15 mouse cellular contexts compared by ENCODE assay signal in the genomic region with DNA sequence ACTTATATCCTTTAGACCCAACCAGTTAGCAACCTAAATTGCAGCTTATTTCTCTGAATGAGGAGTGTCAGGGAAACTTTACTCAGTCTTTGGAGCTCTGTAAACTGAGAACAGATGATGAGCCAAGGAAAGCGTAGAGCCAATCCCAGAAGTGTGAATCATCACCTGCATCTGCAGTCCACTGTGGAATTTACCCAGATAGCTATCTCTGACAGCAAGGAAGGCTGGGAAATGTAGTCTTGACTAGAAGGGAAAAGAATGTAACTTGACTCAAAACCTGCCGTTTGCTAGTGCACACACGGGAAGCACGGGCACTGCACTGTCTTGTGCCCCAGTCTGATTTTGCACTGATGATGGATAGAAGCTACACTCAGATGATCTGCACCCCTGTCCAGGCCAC.
DNase-seq lines count a peak whose midpoint lies in the region; ATAC-seq lines count a peak whose summit lies in the region.
"Had no signal": no experiment of that assay in that cellular context is flagged by ENCODE, and none has a peak within 500 bp of the region (broad histone marks: within the 10 kb centered on the region; RNA-seq: fewer than 3 reads in every experiment).

No protein-coding gene starts in this region.

- no peak overlapping the region for H3K9ac ChIP-seq in kidney, embryonic 16.5 days (replicated peaks; ENCODE audit: low read length)
- H3K9ac ChIP-seq: neural tube, embryonic 12.5 days had no signal

- DNase-seq in embryo, embryonic 10.5 days (ENCODE audit: low spot score): peak; percentile 23
- no peak for DNase-seq in embryo, embryonic 9.5 days (ENCODE audit: extremely low spot score)
- DNase-seq in urinary bladder, postnatal 14 days (ENCODE audit: low spot score): peak; percentile 3
- no peak for DNase-seq in urinary bladder, postnatal 36 days (ENCODE audit: low spot score in 2 of 2)
- peak; percentile 3 for DNase-seq in layer of hippocampus, adult 9-10 months (ENCODE audit: low spot score)
- peak; percentile 62 for DNase-seq in telencephalon, adult 2 months (ENCODE audit: low read depth, low spot score)
- DNase-seq: heart, postnatal 4 days; kidney, adult 11 months; lung, postnatal 14 days; midbrain, embryonic 14.5 days had no signal

- no peaks in the 10 kb centered on the region for H3K9me3 ChIP-seq in kidney, embryonic 16.5 days (ENCODE audit: low read length)
- H3K9me3 ChIP-seq: neural tube, embryonic 12.5 days had no signal

- no peaks in the 10 kb centered on the region for H3K36me3 ChIP-seq in kidney, embryonic 16.5 days (ENCODE audit: insufficient read depth, low read length)
- H3K36me3 ChIP-seq: neural tube, embryonic 12.5 days had no signal

- H3K4me3 ChIP-seq in kidney, embryonic 16.5 days (ENCODE audit: low read length): no peak overlapping the region
- H3K4me3 ChIP-seq: neural tube, embryonic 12.5 days had no signal

- H3K4me1 ChIP-seq in kidney, embryonic 16.5 days (ENCODE audit: insufficient read depth, low read length): no peaks in the 10 kb centered on the region
- H3K4me1 ChIP-seq: neural tube, embryonic 12.5 days had no signal

- no peaks in the 10 kb centered on the region for H3K27me3 ChIP-seq in kidney, embryonic 16.5 days (ENCODE audit: insufficient read depth, low read length)
- H3K27me3 ChIP-seq: neural tube, embryonic 12.5 days had no signal

- WGBS in kidney, embryonic 16.5 days: 37% methylated on average over 4 of the region's 4 CpGs

- no peak for ATAC-seq in inflammation-experienced regulatory T-cells, adult 6 months
- ATAC-seq in kidney, embryonic 16.5 days (ENCODE audit: low FRiP score, low TSS enrichment): no peak
- ATAC-seq: activated CD4-positive, CD25-positive, alpha-beta regulatory T cell, adult 4 months had no signal

- no peak overlapping the region for H3K27ac ChIP-seq in kidney, embryonic 16.5 days (ENCODE audit: low read length)
- H3K27ac ChIP-seq: neural tube, embryonic 12.5 days had no signal

- no peak overlapping the region for H3K4me2 ChIP-seq in kidney, embryonic 16.5 days (replicated peaks; ENCODE audit: low read depth, low read length)
- H3K4me2 ChIP-seq: liver, embryonic 11.5 days; neural tube, embryonic 12.5 days had no signal

Comparison
In these comparisons a context has a peak if more than half of its experiments do, and no peak if none do; other contexts are left out.
1. DNase-seq: peak in embryo, embryonic 10.5 days (single experiment), urinary bladder, postnatal 14 days (single experiment), layer of hippocampus, adult 9-10 months (single experiment) and telencephalon, adult 2 months (single experiment); none in embryo, embryonic 9.5 days (single experiment) and urinary bladder, postnatal 36 days (0 of 2).